Mouse (Mus musculus): ENCODE results near the gene Fsd2.

DNA sequence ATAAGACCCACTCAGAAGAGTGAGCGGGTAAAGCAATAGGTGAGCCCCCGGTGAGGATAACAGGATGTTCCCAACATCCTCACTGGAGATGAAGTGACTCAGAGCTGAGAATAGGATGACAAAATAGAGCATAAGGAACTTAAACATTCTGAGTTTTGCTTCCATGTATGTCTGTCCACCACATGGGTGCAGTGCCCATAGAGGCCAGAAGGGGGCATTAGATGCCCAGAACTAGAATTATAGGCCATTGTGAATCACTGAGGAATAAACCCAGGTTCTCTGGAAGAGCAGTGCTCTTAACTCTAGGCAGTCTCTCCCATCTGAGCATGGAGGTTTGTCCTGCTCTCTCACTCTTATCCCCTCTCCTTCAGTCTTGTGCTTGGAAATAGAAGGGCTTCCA, 12.4 kb downstream of the Fsd2 start:
- TF ChIP-seq POLR2A (IDR thresholded peaks at IDR 0.05; ENCODE audit: borderline replicate concordance, insufficient read depth, low read length) (no peak), CTCF (IDR thresholded peaks at IDR 0.05; ENCODE audit: borderline replicate concordance, insufficient read depth, low read depth, low read length) (peak; percentile 31; the same call in 1 of the 2 replicates)

Measured in cerebellum, adult 2 months (tissue).